34 mouse cellular contexts compared by ENCODE assay signal in the genomic region with DNA sequence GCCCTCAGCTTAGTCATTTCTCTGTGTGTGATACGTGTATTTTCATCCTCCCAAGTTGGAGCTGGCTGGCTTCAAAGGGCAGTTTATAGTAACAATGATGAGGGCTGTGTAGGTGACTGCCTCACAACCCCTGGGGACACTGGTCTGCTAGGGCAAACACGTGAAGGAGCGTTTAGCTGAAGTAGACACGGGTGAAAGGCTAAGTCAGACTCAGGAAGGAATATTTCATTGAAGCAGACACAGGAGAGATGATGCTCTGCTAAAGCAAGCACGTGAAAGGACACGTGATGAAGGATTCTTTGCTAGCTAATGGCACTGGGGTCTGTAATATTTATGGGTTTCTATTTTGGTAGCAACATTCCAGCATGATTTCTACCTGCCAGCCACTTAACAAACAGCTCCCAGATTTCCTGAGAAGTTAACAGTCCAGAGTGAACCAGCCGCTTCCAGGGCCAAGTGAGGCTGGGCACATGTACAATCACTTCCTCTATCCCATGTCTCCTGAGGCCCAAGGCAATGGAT. TPM values are rescaled to one million over a fixed set of nuclear protein-coding genes. Genes with fewer than 3 reads are reported as not detected.
DNase-seq lines count a peak whose midpoint lies in the region; ATAC-seq and TF ChIP-seq lines count a peak whose summit lies in the region.
"Had no signal": no experiment of that assay in that cellular context is flagged by ENCODE, and none has a peak within 500 bp of the region (broad histone marks: within the 10 kb centered on the region; RNA-seq: fewer than 3 reads in every experiment).

No protein-coding gene starts in this region.

- peak; percentile 39; the same call in 1 of the 2 replicates for TF ChIP-seq POLR2A in heart, adult 2 months (IDR thresholded peaks at IDR 0.05; ENCODE audit: insufficient read depth, low read depth, low read length)

- no peak overlapping the region for H3K4me2 ChIP-seq in kidney, postnatal 0 days (ENCODE audit: low read length)
- H3K4me2 ChIP-seq in midbrain, embryonic 15.5 days, result no peak overlapping the region
- H3K4me2 ChIP-seq: embryonic facial prominence, embryonic 15.5 days; forebrain, embryonic 12.5 days; lung, embryonic 14.5 days; neural tube, embryonic 15.5 days had no signal

- intact Hi-C loops in heart, adult 2 months (cut with DNase I), result no loop called here
- intact Hi-C loops in heart, postnatal 36 days (cut with DNase I), result no loop called here

- no peak for ATAC-seq in kidney, postnatal 0 days (replicated peaks; ENCODE audit: low FRiP score, low read depth)
- ATAC-seq in midbrain, embryonic 15.5 days (replicated peaks), result no peak
- ATAC-seq: CD4-positive, CD25-positive, alpha-beta regulatory T cell, adult 4 months; forebrain, postnatal 0 days; hindbrain, embryonic 16.5 days had no signal

- WGBS in heart, adult 2 months, result 35% methylated on average over 7 of the region's 7 CpGs
- 67% methylated on average over 7 of the region's 7 CpGs for WGBS in kidney, postnatal 0 days
- whole genome bisulfite sequencing in midbrain, embryonic 15.5 days, result 89% methylated on average over 7 of the region's 7 CpGs

- H3K79me2 ChIP-seq in heart, adult 2 months (replicated peaks; ENCODE audit: control insufficient read depth, insufficient read depth, low read length), result no peaks in the 10 kb centered on the region

- TF ChIP-seq EP300 in heart, adult 2 months (IDR thresholded peaks at IDR 0.05; ENCODE audit: insufficient read depth, low read depth, low read length), result peak; percentile 24; the same call in 1 of the 2 replicates

- H3K36me3 ChIP-seq in heart, adult 2 months (ENCODE audit: control insufficient read depth, insufficient read depth, low read length), result peaks cover 3% of the 10 kb centered on the region; the same call in 1 of the 2 replicates
- no peaks in the 10 kb centered on the region for H3K36me3 ChIP-seq in kidney, postnatal 0 days (ENCODE audit: insufficient read depth, low read length)
- no peaks in the 10 kb centered on the region for H3K36me3 ChIP-seq in midbrain, embryonic 15.5 days (replicated peaks)
- H3K36me3 ChIP-seq: embryonic facial prominence, embryonic 15.5 days; forebrain, embryonic 12.5 days; neural tube, embryonic 15.5 days had no signal

- H3K4me1 ChIP-seq in heart, adult 2 months (ENCODE audit: control insufficient read depth, insufficient read depth, low read length), result peaks cover 8% of the 10 kb centered on the region
- 0 out of 2 replicates have a peak, but pooled peaks cover 3% of the 10 kb centered on the region for H3K4me1 ChIP-seq in kidney, postnatal 0 days (replicated peaks; ENCODE audit: insufficient read depth, low read length)
- peaks cover 5% of the 10 kb centered on the region; the same call in 1 of the 2 replicates for H3K4me1 ChIP-seq in midbrain, embryonic 15.5 days
- H3K4me1 ChIP-seq: embryonic facial prominence, embryonic 15.5 days; forebrain, embryonic 12.5 days; neural tube, embryonic 15.5 days had no signal

- H3K9me3 ChIP-seq in kidney, postnatal 0 days (replicated peaks; ENCODE audit: low read length), result no peaks in the 10 kb centered on the region
- H3K9me3 ChIP-seq in midbrain, embryonic 15.5 days, result no peaks in the 10 kb centered on the region
- H3K9me3 ChIP-seq: embryonic facial prominence, embryonic 15.5 days; neural tube, embryonic 15.5 days had no signal

- peak overlapping the region; percentile 58 for H3K4me3 ChIP-seq in heart, adult 2 months
- H3K4me3 ChIP-seq in kidney, postnatal 0 days (replicated peaks; ENCODE audit: low read depth, low read length), result no peak overlapping the region
- H3K4me3 ChIP-seq in midbrain, embryonic 15.5 days, result no peak overlapping the region
- H3K4me3 ChIP-seq: embryonic facial prominence, embryonic 10.5 days; embryonic facial prominence, embryonic 15.5 days; forebrain, embryonic 12.5 days; left cerebral cortex, adult 2 months; neural tube, embryonic 15.5 days had no signal

- H3K9ac ChIP-seq in heart, adult 2 months (ENCODE audit: low read depth, low read length), result peak overlapping the region; percentile 8; the same call in 1 of the 2 replicates
- H3K9ac ChIP-seq in kidney, postnatal 0 days (ENCODE audit: low read depth, low read length), result no peak overlapping the region
- no peak overlapping the region for H3K9ac ChIP-seq in midbrain, embryonic 15.5 days
- H3K9ac ChIP-seq: embryonic facial prominence, embryonic 15.5 days; forebrain, embryonic 12.5 days; forebrain, postnatal 0 days; liver, embryonic 14.5 days; lung, embryonic 14.5 days; neural tube, embryonic 15.5 days had no signal

- peak overlapping the region; percentile 75 for H3K27ac ChIP-seq in heart, adult 2 months
- peak overlapping the region; percentile 47; the same call in 1 of the 2 replicates for H3K27ac ChIP-seq in kidney, postnatal 0 days
- H3K27ac ChIP-seq in midbrain, embryonic 15.5 days, result no peak overlapping the region
- H3K27ac ChIP-seq: embryonic facial prominence, embryonic 10.5 days; embryonic facial prominence, embryonic 15.5 days; forebrain, embryonic 12.5 days; left cerebral cortex, adult 2 months; liver, embryonic 14.5 days; neural tube, embryonic 15.5 days; stomach, postnatal 0 days had no signal

- H3K27me3 ChIP-seq in heart, adult 2 months (ENCODE audit: control insufficient read depth, insufficient read depth, low read length), result no peaks in the 10 kb centered on the region
- no peaks in the 10 kb centered on the region for H3K27me3 ChIP-seq in kidney, postnatal 0 days (ENCODE audit: insufficient read depth, low read length)
- H3K27me3 ChIP-seq in midbrain, embryonic 15.5 days (replicated peaks), result no peaks in the 10 kb centered on the region
- H3K27me3 ChIP-seq: embryonic facial prominence, embryonic 15.5 days; forebrain, embryonic 12.5 days; neural tube, embryonic 15.5 days had no signal

- TF ChIP-seq CTCF in heart, adult 2 months (IDR thresholded peaks at IDR 0.05), result no peak
- TF ChIP-seq CTCF in kidney, postnatal 0 days (IDR thresholded peaks at IDR 0.05; ENCODE audit: low read depth), result no peak

- DNase-seq in heart, adult 2 months, result peak in 1 of 2 experiments; percentile 23
- DNase-seq in heart, postnatal 36 days, result no peak
- DNase-seq in kidney, adult 8-10 months, result peak; percentile 58 to 80
- no peak for DNase-seq in kidney, postnatal 4 days
- DNase-seq in kidney, postnatal 0 days (ENCODE audit: low spot score), result no peak
- peak; percentile 49 for DNase-seq in skeletal muscle tissue, adult 2 months (ENCODE audit: low read depth, low spot score)
- DNase-seq: adrenal gland, adult 2 months; adrenal gland, postnatal 36 days; cerebellum, adult 8-10 months; cerebellum, postnatal 25 days; forebrain, postnatal 0 days; gastrocnemius, postnatal 14 days; heart, postnatal 14 days; lung, embryonic 14.5 days; lung, postnatal 14 days; midbrain, embryonic 14.5 days; thymus, adult 2 months; thymus, postnatal 36 days had no signal

RNA-seq across cellular contexts. Expression of a gene that starts 3.4 kb away (rescaled TPM):
- total RNA-seq in heart, adult 2 months (2021), result 10 to 100 TPM; 51.6 to 70.1 TPM
- polyA plus RNA-seq in heart, adult 2 months (2012; rRNA removed), result 102 and 143 TPM in 2 replicates
- 10 to 100 TPM; 68.3 to 69.5 TPM for total RNA-seq in heart, postnatal 36 days (2021)
- 2.8 and 2.9 TPM in 2 replicates for polyA plus RNA-seq in kidney, postnatal 0 days (2015; fragmentation: Nextera tagmentation; extraction: Ambion mirVana)
- polyA plus RNA-seq in midbrain, embryonic 15.5 days (2015; fragmentation: Nextera tagmentation; extraction: Ambion mirVana), result 0.31 and 0.43 TPM in 2 replicates
- total RNA-seq: left cerebral cortex, adult 2 months had no signal
- polyA plus RNA-seq: CD4-positive, CD25-positive, alpha-beta regulatory T cell, adult 4 months had no signal

RNA-seq across cellular contexts. Expression of a gene that starts 16.5 kb away (rescaled TPM):
- 1 to 10 TPM; 1.4 to 1.5 TPM for total RNA-seq in heart, adult 2 months (2021)
- 4.5 and 5.3 TPM in 2 replicates for polyA plus RNA-seq in heart, adult 2 months (2012; rRNA removed)
- 1 to 10 TPM; 1.7 to 1.9 TPM for total RNA-seq in heart, postnatal 36 days (2021)
- 3.5 and 4.2 TPM in 2 replicates for polyA plus RNA-seq in kidney, postnatal 0 days (2015; fragmentation: Nextera tagmentation; extraction: Ambion mirVana)
- polyA plus RNA-seq in midbrain, embryonic 15.5 days (2015; fragmentation: Nextera tagmentation; extraction: Ambion mirVana), result 60.1 and 62.9 TPM in 2 replicates
- total RNA-seq: granulocyte monocyte progenitor cell, adult 5-6 weeks had no signal

RNA-seq across cellular contexts. Expression of a gene that starts 43.6 kb away (rescaled TPM):
- 1 to 10 TPM; 2.3 to 2.6 TPM for total RNA-seq in heart, adult 2 months (2021)
- 5.3 and 5.6 TPM in 2 replicates for polyA plus RNA-seq in heart, adult 2 months (2012; rRNA removed)
- 1 to 10 TPM; 2.1 to 3.1 TPM for total RNA-seq in heart, postnatal 36 days (2021)
- polyA plus RNA-seq in kidney, postnatal 0 days (2015; fragmentation: Nextera tagmentation; extraction: Ambion mirVana), result 8.8 and 9.3 TPM in 2 replicates
- 33.4 and 36.4 TPM in 2 replicates for polyA plus RNA-seq in midbrain, embryonic 15.5 days (2015; fragmentation: Nextera tagmentation; extraction: Ambion mirVana)
- total RNA-seq: granulocyte monocyte progenitor cell, adult 5-6 weeks had no signal

RNA-seq across cellular contexts. Expression of a gene that starts 56.4 kb away (rescaled TPM):
- not detected for total RNA-seq in heart, adult 2 months (2021)
- not detected in 2 replicates for polyA plus RNA-seq in heart, adult 2 months (2012; rRNA removed)
- total RNA-seq in heart, postnatal 36 days (2021), result not detected
- not detected in 2 replicates for polyA plus RNA-seq in kidney, postnatal 0 days (2015; fragmentation: Nextera tagmentation; extraction: Ambion mirVana)
- polyA plus RNA-seq in midbrain, embryonic 15.5 days (2015; fragmentation: Nextera tagmentation; extraction: Ambion mirVana), result not detected in 2 replicates
- total RNA-seq: adrenal gland, adult 2 months; adrenal gland, postnatal 36 days; forebrain, postnatal 0 days; gastrocnemius, postnatal 14 days; granulocyte monocyte progenitor cell, adult 5-6 weeks; heart, postnatal 14 days; layer of hippocampus, postnatal 10 days; left cerebral cortex, adult 2 months; left cerebral cortex, postnatal 36 days had no signal
- polyA plus RNA-seq: adrenal gland, adult 2 months; CD4-positive, CD25-positive, alpha-beta regulatory T cell, adult 4 months; embryonic facial prominence, embryonic 10.5 days; embryonic facial prominence, embryonic 15.5 days; forebrain, embryonic 12.5 days; forebrain, postnatal 0 days; heart, embryonic 14.5 days; hindbrain, embryonic 11.5 days; hindbrain, embryonic 16.5 days; limb, embryonic 14.5 days; liver, embryonic 14.5 days; lung, embryonic 14.5 days; midbrain, embryonic 14.5 days had no signal

RNA-seq across cellular contexts. Expression of a gene that starts 57.9 kb away (rescaled TPM):
- total RNA-seq in heart, adult 2 months (2021), result 100 to 1,000 TPM; 103 to 131 TPM
- 97.7 and 101 TPM in 2 replicates for polyA plus RNA-seq in heart, adult 2 months (2012; rRNA removed)
- total RNA-seq in heart, postnatal 36 days (2021), result 100 to 1,000 TPM; 113 to 123 TPM
- polyA plus RNA-seq in kidney, postnatal 0 days (2015; fragmentation: Nextera tagmentation; extraction: Ambion mirVana), result 51.7 and 57.9 TPM in 2 replicates
- polyA plus RNA-seq in midbrain, embryonic 15.5 days (2015; fragmentation: Nextera tagmentation; extraction: Ambion mirVana), result 21.7 and 22.2 TPM in 2 replicates

Comparison
In these comparisons a context has a peak if more than half of its experiments do, and no peak if none do; other contexts are left out.
1. DNase-seq: peak in kidney, adult 8-10 months (2 of 2) and skeletal muscle tissue, adult 2 months (single experiment); none in heart, postnatal 36 days (0 of 2), kidney, postnatal 4 days (0 of 2) and kidney, postnatal 0 days (single experiment).
2. RNA of a gene that starts 3.4 kb away (polyA plus RNA-seq): 102 to 143 TPM in heart, adult 2 months; 2.8 to 2.9 TPM in kidney, postnatal 0 days and 0.31 to 0.43 TPM in midbrain, embryonic 15.5 days; every median in the first group is over 10 times any median in the second.